Mouse (Mus musculus) 3134 (cell line): ENCODE data around the gene Nt5dc2.

ENCODE experiments used
- DNase-seq: peaks from one replicate; pipeline ENCODE4 v3.0.0-alpha.2; 2011; ENCODE audit warnings: low spot score; ENCODE audit not compliant: insufficient read length; ENCODE audit errors: extremely low read depth

Nt5dc2 gene

DNA sequence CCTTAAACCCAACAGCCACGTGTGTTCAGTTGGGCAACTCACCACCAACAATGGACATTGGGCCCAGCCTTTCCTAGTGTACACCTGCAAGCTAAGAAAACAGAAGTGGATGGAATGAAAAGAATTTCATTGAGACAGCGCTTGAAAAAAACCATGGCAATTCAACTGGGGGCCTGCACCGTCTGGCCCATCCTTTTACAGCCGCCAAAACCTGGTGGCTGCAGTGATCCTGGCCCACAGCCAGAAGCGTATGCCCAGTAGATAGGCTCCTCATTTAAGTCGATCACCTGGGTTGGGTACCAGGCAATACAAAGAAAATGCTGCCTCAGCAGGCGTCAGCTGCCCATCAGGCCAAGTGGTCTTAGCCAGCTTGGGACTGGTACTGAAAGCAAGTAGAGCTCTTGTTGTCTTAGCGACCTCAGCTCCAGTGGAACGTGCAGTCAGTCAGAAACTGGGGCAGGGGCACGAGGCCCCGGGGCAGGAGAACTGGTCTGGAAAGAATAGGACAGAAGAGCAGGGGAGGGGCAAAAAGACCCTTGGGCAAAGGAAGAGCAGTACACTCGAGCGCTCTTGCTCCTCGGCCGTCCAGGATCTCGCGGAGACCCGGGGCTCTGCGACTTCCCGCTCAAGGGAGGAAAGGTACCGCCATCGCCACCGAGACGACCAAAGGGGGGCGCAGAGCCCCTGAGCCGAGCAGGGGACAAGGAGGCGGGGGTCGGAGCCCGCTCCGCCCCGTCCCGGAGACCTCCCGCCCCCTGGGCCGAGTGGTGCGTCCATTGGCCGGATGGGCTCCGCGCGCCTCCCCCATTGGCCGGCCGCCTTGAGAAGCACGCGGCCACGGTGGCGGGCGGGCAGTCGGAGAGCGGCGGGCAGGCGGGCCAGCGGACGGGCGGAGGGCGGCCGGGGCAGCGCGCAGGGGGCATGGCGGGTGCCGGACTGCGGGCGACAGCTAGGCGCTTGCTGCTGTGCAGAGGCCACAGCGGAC is at the start of gene Nt5dc2:
Gene Nt5dc2, plus strand, starts transcription at position 818 of the 985 bp plus-strand sequence.
- DNase-seq, result peak; percentile 84

DNA sequence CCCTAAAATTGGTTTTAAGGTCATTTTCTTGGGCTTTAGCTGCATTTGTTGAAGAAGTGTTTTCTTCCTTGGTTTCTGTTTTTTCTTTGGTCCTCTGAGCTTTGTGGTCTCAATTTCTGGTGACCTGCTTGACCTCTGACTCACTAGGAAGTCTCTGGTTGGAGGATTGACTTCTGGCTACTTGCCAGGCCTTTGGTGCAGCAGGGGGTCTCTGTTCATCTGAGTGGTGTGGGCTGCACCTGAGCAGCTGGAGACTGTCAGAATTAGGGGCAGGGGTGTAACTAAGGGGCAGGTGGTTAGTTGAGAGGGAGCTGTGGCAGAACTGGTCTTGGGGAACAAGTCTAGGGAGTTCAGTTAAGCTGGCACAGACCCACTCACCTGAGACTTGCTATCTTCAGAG is 49.7 kb upstream of the Nt5dc2 start:
- no peak for DNase-seq

DNA sequence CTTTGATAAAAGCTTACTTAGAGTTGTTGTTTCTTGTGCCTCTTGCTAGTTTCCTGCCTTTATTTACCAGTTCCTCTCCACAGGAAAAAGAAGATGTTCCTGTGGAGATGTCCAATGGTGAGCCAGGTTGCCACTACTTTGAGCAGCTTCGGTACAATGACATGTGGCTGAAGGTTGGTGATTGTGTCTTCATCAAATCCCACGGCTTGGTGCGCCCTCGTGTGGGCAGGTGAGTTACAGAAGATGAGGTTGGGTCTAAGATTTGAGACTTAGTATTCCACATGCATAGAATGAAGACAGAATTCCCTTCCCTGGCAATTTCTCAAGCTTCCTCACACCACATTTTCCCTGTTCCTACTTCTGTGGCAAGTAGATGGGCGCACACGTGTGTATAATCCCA is 43.4 kb upstream of the Nt5dc2 start:
- no peak for DNase-seq

DNA sequence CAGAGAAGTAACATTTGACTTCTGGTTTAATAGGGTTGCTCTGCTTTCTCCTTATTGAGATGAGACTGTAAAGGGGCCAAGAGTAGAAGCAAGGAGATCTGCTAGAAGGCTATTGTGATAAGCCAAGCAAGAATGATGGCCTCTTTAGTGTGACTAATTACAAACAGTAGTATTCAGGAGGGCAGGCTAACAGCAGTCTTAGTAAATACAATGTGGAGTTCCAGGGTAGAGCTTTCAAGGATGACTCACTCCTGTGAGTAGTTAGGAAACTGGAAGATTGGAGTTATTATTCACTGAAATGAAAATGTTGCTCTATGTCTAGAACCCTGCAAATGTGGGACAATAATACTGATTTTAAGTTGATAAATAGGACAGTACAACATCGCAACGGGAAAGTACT is 42.3 kb upstream of the Nt5dc2 start:
- no peak for DNase-seq

DNA sequence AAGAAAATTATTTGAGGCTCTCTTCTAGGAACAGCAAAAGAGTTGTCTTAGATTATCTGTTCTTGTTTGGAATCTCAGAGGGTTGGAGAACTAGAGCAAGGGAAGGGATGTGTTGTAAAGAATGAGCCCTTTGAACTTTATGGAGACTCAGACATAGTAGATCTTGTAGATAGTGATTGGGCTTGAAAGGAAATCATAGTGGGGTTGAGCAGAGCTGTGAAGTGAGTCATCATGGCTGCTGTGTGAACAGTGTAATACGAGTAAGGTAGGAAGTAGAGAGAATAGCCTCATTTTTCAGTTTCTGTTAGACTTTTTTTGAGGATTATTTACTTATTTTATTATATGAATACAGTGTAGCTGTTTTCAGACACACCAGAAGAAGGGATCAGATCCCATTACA is 40.9 kb upstream of the Nt5dc2 start:
- DNase-seq, result no peak

DNA sequence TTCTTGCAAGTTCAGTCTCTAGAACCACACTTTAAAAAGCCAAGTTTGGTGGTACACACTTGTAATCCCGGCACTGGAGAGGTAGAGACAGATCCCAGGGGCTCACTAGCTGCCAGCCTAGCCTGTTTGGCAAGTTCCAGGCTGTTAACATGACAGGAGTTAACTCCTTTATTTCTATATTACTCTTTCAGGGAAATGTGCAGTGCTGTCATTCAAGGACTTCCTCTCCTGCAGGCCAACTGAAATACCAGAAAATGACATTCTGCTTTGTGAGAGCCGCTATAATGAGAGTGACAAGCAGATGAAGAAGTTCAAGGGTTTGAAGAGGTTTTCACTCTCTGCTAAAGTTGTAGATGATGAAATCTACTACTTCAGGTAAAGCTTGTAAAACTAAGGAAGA is 25.7 kb upstream of the Nt5dc2 start:
- no peak for DNase-seq

DNA sequence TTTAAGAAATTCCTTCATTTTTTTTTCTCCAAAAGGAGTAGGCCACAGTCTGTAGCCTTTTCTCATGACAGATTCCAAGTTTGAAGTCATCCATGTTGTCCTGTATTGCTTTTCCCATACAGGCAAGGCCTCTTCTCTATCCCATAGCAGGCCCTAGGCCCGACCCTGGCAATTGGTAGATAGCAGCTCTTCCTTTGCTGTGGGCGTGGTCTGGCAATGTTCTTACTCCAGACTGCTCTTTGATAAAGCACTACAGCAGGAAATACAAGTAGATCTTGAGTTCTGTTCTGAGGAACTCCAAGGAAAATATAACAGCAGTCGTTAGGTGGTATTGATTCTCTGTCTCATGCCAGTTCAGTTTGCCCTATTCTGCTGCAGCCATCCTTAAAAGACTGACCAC is 20.2 kb upstream of the Nt5dc2 start:
- DNase-seq, result no peak

DNA sequence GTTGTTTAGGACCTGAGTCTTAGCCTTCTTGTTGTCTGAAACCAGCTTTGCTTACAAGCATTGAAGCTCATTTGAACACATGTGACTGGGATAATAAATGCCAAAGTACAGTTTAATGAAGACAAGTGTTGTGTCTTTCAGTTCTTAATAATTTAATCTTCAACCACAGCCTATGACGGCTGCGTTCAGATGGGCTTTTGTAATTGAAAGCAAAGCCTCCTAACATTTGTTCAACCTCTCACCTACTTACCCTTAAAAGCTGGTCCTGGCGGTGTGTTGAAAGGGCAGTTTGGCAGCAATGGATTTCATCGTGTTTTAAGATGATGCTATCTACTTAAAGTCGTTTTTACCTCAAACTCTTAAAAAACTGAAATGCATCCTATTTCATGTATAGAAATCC is 18.7 kb upstream of the Nt5dc2 start:
- DNase-seq, result no peak

DNA sequence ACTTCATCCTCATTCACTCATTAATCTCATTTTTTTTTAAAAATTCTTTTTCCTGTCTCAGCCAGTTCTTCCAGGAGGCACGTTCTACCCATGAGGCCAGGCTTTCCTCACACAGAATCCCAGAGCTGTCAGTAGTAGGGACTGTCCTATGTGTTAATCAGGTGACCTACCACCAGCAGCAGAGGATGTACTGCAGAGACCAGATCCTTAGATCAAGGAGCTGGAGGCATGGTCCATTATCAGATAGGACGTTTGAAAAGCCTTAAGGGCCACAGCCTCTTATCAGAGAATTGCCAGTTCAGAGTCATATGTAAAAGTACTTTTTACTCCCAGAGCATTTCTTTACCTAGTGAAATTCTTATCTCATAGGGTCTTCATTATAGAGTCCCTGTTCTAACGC is 16.8 kb upstream of the Nt5dc2 start:
- no peak for DNase-seq

DNA sequence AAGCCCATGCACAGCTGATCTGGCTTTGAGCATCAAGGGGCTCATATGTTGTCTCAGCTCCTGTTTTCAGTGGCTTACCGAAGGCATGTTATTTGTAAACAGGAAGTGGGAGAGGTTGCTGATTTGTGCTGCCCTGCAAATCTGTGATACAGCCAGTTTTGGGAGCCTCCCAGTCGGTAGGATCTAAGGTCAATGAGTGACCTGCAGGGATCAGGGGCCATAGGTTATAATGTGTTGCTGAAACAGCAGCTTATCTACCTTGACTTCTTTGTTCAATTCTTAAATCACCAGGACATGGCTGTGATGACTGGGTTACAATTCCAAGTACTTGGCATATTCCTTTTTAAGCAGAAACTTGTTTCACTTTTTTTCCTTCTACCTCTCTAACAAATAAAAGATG is 15.3 kb upstream of the Nt5dc2 start:
- no peak for DNase-seq

DNA sequence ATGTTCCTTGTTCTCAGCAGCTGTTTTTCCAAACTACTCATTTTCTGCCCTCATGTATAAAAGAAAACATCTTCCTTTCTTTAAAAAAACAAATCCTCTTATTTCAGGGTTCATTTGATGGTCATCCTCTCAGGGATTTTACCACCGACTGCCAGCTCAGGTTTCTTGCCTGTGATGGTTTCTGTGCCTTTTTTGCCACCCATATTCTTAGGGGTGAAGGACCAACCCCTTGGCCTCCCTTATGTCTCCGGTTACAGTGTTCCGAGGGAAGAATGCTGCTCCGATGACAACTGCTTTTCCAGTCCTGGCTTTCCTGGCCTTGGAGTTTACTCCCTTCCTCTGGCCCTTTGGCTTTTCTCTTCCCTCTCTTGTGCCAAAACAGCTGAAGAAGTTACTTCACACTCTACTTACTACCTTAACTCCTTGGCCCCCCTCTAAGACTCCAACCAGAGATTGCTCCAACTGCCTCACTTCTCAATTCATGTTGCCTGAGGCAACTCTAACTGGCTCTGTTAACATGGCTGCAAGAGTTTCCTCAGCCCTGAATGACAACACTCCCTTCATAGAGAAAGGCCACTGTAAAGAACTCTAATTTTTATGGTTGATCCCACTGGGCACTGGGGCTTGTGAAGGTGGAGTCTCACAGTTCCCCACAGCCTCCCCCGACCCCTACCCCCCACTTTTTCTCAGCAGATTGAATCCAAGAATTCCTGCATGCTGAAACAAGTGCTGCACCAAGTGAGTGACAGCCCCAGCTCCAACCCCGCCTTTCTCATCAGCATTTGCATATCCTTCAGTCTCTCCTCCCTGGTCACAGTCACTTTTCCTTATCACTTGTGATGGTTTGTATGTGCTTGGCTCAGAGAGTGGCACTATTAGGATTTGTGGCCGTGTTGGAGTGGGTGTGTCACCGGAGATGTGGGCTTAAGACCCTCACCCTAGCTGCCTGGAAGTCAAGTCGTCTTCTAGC is 5.5 kb upstream of the Nt5dc2 start:
- no peak for DNase-seq

DNA sequence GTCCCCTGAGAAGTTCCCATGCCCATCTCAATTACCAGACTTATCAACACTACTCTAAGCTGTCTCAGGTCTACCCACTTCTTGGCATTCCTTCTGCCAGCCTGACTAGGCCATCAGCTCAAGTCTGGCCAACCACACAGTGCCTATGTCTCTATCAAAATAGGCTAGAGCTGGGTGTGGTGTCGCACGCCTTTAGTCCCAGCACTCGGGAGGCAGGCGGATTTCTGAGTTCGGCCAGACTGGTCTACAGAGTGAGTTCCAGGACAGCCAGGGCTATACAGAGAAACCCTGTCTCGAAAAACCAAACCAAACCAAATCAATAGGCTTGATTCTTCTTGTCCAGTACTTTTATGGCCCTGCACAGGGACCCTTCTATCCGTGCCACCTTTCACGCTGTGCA is 4.0 kb upstream of the Nt5dc2 start:
- no peak for DNase-seq

DNA sequence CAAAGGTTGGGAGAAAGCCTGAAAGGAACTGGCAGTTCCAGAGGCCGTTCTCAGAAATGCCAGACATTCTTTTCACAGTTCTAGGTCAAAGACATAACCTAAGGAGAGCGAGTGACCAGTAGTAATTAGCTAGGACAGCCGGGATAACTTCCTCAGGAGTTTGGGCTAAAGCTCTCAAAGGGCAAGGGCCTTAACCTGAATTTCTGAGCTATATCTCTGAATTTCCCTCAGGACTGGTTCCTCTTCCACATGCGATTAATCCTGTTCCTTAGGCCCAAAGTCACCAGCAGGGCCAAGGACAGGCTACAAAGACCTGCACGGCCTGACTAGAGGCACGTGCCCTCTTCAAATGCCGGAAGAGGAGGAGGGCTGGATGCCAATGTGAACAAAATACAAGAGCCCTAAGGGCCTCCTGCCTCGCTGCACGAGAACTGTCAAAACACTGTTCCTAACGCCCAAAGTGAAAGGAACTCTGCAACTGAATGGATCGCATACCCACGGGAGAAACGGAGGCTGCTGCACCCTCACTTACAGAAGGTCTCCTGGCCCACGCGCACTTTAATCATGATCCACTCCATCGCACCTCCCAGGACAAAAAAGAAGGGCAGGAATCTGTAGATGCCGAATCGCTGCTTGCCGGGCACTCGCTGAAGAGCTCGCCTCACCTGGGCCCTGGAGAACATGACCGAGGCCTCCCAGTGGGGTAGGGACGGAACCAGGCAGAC is 2.6 kb upstream of the Nt5dc2 start:
- no peak for DNase-seq

DNA sequence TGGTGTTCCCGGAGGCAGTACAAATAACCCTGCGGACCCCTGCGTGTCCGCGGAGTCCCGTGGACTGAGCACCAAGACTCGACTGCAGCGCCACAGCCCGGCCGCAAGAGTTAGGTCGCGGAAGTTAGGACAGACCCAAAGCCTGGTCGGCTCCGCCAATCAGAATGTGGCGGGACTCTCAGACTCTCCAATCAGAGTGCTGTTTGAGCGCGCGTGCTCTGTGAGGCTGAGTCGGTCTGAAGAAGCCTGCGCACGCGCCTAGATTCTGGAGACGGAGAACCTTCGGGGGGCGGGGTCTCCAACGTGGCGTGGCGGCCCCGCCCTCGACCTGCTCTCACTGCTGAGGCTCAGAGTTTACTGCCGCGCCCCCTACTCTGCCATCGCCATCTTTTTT is 2.0 kb upstream of the Nt5dc2 start, which contains the start of gene Smim4:
Gene Smim4, minus strand, starts transcription at position 131 of the 394 bp plus-strand sequence.
- peak; percentile 98 for DNase-seq

DNA sequence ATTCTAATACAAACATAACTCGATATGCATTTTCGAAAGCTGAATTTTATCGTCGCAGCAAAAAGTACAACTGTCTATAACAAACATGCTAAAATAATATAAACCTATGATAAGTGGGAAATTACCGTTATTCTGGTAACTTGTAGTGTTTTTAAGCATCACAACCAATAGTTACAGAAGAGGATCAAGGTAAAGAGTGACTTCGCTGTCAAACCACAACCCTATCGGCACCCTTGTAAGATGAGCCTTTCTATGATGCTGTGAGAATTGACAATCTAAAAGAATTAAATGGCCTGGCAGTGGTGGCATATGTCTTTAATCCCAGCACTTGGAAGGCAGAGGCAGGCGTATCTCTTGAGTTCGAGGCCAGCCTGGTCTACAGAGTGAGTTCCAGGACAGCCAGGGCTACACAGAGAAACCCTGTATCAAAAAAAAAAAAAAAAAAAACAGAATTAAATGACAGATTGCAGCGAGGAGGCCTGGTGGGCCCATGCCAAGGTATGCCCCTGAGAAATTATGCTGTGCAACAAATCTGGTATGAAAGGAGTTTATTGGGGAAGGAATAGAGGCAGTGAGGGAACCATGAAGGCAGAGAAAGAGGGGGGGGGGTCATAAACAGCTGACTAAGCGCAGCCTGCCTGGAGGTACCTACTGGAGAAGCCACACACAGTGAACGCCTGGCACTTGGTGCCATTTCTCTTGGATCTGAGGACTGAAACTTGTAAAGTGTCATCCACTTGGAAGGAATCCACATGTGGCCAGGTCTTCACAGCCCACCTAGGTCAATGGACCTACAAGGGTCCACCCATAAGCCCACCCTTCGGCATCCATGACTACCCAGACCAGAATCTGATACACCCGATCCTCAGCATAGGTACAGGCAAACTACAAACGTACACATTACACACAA is 1.3 kb upstream of the Nt5dc2 start:
- no peak for DNase-seq

DNA sequence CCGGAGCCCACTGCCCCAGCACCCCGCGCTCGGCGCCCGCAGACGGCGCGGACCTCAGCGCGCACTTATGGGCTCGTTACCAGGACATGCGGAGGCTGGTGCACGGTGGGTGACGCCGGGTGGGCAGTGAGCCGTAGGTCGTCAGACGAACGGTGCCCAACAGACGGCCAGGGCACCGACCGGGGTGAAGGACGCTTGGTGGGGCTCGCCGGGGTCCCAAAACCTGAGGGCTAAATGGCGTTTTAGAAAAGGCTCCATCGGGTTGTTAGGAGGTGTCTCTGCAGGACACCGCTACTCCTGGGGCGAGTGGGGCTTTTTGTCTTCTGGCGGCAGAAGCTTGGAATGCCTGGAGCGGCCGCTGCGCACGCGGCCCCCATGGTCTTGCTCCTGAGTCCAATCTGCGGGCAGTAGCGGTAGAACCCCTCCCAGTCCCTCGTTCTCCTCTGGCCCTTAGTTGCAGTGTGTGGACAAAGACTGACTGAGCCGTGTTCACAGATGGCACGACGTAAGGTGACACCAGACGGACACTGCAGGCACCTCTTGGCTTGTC is 494 bp downstream of the Nt5dc2 start:
- DNase-seq, result peak; percentile 63

DNA sequence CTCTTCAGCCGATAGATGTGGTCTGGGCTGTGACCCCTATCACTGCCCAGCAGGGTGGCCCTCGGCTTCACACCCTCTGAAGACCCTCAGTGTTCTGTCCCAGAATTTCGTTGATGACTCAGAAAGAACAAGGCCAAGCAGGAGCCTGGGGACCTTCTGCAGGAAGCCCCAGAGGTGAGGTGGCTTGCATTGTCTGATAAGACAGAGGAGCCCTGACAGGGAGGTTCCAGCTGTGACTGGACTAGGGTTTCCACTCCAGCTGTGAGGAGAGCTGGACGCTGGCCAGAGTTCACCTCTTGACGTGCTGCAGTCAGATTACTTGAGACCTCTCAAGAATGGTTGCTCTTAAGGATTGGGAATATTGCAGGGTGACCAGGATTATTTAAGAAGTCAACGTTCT is 1.2 kb downstream of the Nt5dc2 start:
- DNase-seq, result no peak

DNA sequence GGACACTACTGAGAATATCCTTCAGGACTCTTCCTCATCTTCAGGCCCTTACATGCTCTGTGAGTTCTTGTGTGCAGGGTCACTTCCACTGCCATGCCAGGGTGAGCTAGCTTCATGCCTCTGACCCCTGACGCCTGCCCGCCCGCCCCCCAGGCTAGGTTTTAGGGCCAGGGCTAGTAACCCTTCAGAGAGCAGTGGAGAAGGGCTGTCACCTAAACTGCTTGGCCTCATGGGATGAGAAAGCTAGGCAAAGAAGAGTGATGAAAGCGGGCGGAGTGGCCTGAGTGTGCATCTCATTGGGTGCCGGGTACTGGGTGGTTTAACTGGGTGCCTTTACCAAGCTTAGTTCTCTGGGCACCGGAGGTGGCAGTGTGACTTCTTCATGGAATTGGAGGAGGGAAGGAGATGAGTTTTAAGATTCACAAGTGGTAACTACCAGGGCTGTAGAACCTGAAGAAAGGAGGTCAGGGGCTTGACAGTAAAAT is 1.7 kb downstream of the Nt5dc2 start:
- DNase-seq, result no peak

DNA sequence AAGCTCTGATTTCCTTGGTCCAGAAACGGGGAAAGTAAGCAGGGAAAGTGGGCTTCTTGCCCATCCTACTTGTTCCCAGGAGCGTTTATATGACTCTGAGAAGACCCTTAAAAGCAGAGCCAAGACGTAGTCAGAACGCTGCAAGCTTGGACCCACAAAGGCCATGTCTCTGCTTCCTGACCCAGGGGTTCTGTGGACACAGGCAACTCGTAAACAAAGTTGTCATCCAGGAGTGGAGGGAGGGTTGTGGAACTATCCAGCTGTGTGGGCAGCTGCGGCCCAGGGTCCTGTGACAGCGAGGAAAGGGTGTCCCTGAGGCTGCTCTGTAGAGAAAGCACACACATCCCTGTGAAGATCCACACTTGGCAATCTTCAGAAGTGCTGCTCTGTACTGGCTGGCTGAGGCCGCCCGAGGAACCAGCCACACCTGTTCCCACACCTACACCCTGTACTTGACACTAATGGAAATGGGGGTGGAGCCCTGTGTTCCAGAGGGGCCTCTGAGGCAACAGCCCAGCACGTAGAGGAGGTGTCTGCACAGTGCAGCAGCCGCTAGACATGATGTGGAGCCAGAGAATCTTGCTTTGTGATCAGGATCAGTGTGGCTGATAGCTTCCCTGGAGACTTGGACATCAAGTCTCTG is 2.3 kb downstream of the Nt5dc2 start:
- no peak for DNase-seq
